Mouse (Mus musculus): ENCODE measurements around the gene Cd24a. TPM values are rescaled to one million over a fixed set of nuclear protein-coding genes. Genes with fewer than 3 reads are reported as not detected.
A peak's percentile ranks its signal among the peaks of the same experiment; 100 is the strongest.

Gene Cd24a
- total RNA-seq, 2 experiments from 2014 or later: 3,214 to 5,406 TPM

GRCm38 (mm10) chr10:43579381-43580261 lies 1.5 kb downstream of the Cd24a start:
- peak; percentile 38 for ATAC-seq (replicated peaks; ENCODE audit: low FRiP score, poor library complexity, severe bottlenecking)

- no peak for ATAC-seq (replicated peaks; ENCODE audit: low FRiP score, poor library complexity, severe bottlenecking)
Measured at GRCm38 (mm10) chr10:43580649-43581078, 2.6 kb downstream of the Cd24a start.

GRCm38 (mm10) chr10:43581260-43581659 lies 3.2 kb downstream of the Cd24a start:
- peak; percentile 18 for ATAC-seq (replicated peaks; ENCODE audit: low FRiP score, poor library complexity, severe bottlenecking)

GRCm38 (mm10) chr10:43584538-43584937 lies 6.5 kb downstream of the Cd24a start:
- ATAC-seq (replicated peaks; ENCODE audit: low FRiP score, poor library complexity, severe bottlenecking): 0 out of 2 replicates have a peak, but pooled peaks have one; percentile 10

GRCm38 (mm10) chr10:43588470-43589177 lies 10.5 kb downstream of the Cd24a start:
- ATAC-seq (replicated peaks; ENCODE audit: low FRiP score, poor library complexity, severe bottlenecking): no peak

GRCm38 (mm10) chr10:43591477-43591876 lies 13.4 kb downstream of the Cd24a start:
- no peak for ATAC-seq (replicated peaks; ENCODE audit: low FRiP score, poor library complexity, severe bottlenecking)

- ATAC-seq (replicated peaks; ENCODE audit: low FRiP score, poor library complexity, severe bottlenecking): peak; percentile 80
Measured at GRCm38 (mm10) chr10:43593182-43593581, 15.1 kb downstream of the Cd24a start.

GRCm38 (mm10) chr10:43594187-43594586 lies 16.1 kb downstream of the Cd24a start:
- ATAC-seq (replicated peaks; ENCODE audit: low FRiP score, poor library complexity, severe bottlenecking): no peak

- peak; percentile 56 for ATAC-seq (replicated peaks; ENCODE audit: low FRiP score, poor library complexity, severe bottlenecking)
Measured at GRCm38 (mm10) chr10:43594894-43595293, 16.8 kb downstream of the Cd24a start.

GRCm38 (mm10) chr10:43598067-43598726 lies 20.1 kb downstream of the Cd24a start:
- peak; percentile 74 for ATAC-seq (replicated peaks; ENCODE audit: low FRiP score, poor library complexity, severe bottlenecking)

- no peak for ATAC-seq (replicated peaks; ENCODE audit: low FRiP score, poor library complexity, severe bottlenecking)
Measured at GRCm38 (mm10) chr10:43601039-43601438, 23.0 kb downstream of the Cd24a start.

- ATAC-seq (replicated peaks; ENCODE audit: low FRiP score, poor library complexity, severe bottlenecking): no peak
Measured at GRCm38 (mm10) chr10:43601511-43602396, 23.7 kb downstream of the Cd24a start.

- ATAC-seq (replicated peaks; ENCODE audit: low FRiP score, poor library complexity, severe bottlenecking): no peak
Measured at GRCm38 (mm10) chr10:43603975-43604686, 26.0 kb downstream of the Cd24a start.

GRCm38 (mm10) chr10:43604687-43605250 lies 26.7 kb downstream of the Cd24a start:
- no peak for ATAC-seq (replicated peaks; ENCODE audit: low FRiP score, poor library complexity, severe bottlenecking)

- ATAC-seq (replicated peaks; ENCODE audit: low FRiP score, poor library complexity, severe bottlenecking): no peak
Measured at GRCm38 (mm10) chr10:43605901-43606300, 27.8 kb downstream of the Cd24a start.

- peak; percentile 87 for ATAC-seq (replicated peaks; ENCODE audit: low FRiP score, poor library complexity, severe bottlenecking)
Measured at GRCm38 (mm10) chr10:43609507-43609906, 31.4 kb downstream of the Cd24a start.

- ATAC-seq (replicated peaks; ENCODE audit: low FRiP score, poor library complexity, severe bottlenecking): peak; percentile 64
Measured at GRCm38 (mm10) chr10:43609958-43610357, 31.9 kb downstream of the Cd24a start.

- ATAC-seq (replicated peaks; ENCODE audit: low FRiP score, poor library complexity, severe bottlenecking): 0 out of 2 replicates have a peak, but pooled peaks have one; percentile 7
Measured at GRCm38 (mm10) chr10:43611081-43611480, 33.0 kb downstream of the Cd24a start.
